Mouse (Mus musculus) embryonic facial prominence, embryonic 12.5 days (tissue): ENCODE data around the gene Arrdc1. TPM values are rescaled to one million over a fixed set of nuclear protein-coding genes. Genes with fewer than 3 reads are reported as not detected.
"Not testable (repeated sequence)": the region's sequence is repeated elsewhere in the genome, so short reads cannot be mapped to it uniquely, and the experiment has no call there.

Experiments used
- ATAC-seq: fragments of 200-750 bp; cut with Nextera tagmentation; 2 replicates; pipeline ENCODE4 v1.8.0; 2017; ENCODE audit not compliant: insufficient number of reproducible peaks, insufficient read depth, low FRiP score, low TSS enrichment
- H3K27ac ChIP-seq: fragments of 300-500 bp; sonication (generic); 2 replicates; pipeline ENCODE4 v1.5.1; 2016; ENCODE audit warnings: mild to moderate bottlenecking
- H3K27me3 ChIP-seq: fragments of 300-500 bp; sonication (generic); 2 replicates; pipeline ENCODE4 v1.6.1; 2016; ENCODE audit warnings: mild to moderate bottlenecking, moderate library complexity
- H3K36me3 ChIP-seq: fragments of 300-500 bp; sonication (generic); 2 replicates; pipeline ENCODE4 v1.6.1; 2016; ENCODE audit warnings: mild to moderate bottlenecking
- H3K4me1 ChIP-seq: fragments of 300-500 bp; sonication (generic); 2 replicates; pipeline ENCODE4 v1.6.1; 2016
- H3K4me2 ChIP-seq: fragments of 300-500 bp; sonication (generic); replicated peaks from 2 replicates; pipeline ENCODE4 v1.6.1; 2016; ENCODE audit warnings: mild to moderate bottlenecking, moderate library complexity
- H3K4me3 ChIP-seq: fragments of 300-500 bp; sonication (generic); 2 replicates; pipeline ENCODE4 v1.5.1; 2016; ENCODE audit warnings: mild to moderate bottlenecking
- H3K9ac ChIP-seq: fragments of 300-500 bp; sonication (generic); 2 replicates; pipeline ENCODE4 v1.6.1; 2016; ENCODE audit warnings: mild to moderate bottlenecking, moderate library complexity
- H3K9me3 ChIP-seq: fragments of 300-500 bp; sonication (generic); 2 replicates; pipeline ENCODE4 v1.6.1; 2016; ENCODE audit warnings: mild to moderate bottlenecking, moderate library complexity
- WGBS: fragments of 180-500 bp; shearing (Covaris S2); methylation state at CpG from one replicate; pipeline ENCODE4 v1.1.7; 2016; 5-methylcytosine and 5-hydroxymethylcytosine counted together
- polyA plus RNA-seq: library from polyadenylated mRNA; unstranded; fragments of >200 nt; fragmentation: Nextera tagmentation; extraction: Ambion mirVana; gene quantifications from 2 replicates; pipeline ENCODE4 v1.2.1, GENCODE M21; 2016

Gene Arrdc1
- 22.1 and 27.2 TPM in 2 replicates for polyA plus RNA-seq

DNA sequence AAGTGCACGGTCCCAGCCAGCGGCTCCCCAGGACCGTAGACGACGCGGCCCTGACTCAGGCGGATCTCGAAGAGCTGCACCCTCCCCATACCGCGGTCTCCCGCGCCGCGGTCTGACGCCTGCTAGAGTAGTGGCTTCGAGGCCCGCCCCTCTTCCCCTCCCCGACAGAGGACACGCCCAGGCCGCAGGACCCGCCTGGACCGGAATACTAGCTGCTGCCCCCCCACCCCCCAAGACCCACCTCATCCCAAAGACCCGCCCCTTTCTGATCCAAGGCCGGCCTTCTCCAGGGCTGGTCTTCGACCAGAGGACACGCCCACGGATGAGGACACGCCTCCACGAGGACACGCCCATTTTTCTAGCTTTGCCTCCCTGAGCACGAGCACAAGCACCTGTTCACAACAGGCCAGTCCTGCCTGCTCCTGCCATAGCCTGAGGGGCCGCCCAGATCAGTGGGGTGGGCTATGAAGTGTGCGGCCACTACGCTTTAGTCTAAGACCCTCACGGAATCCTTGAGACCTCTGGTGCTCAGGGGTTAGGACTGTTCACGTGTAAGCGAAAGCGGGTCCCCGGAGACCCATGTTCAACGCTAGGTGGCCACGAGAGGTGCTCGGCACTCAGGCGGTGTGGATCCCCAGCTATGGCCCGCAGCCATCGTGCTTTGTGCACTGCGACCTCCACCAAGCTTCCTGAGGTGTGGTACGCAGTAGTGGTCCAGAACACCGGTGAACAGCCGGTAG lies at the start of gene Arrdc1:
TSS of gene Arrdc1 (minus strand) at position 196 of the 740 bp plus-strand sequence.
- Histone ChIP-seq H3K4me1 (peaks cover 5% of the 10 kb centered on the region; the same call in 1 of the 2 replicates), H3K4me3 (peak within 1 kb of the TSS; percentile 60), H3K4me2 (peak within 1 kb of the TSS; percentile 97), H3K27me3 (peaks cover 11% of the 10 kb centered on the region; the same call in 1 of the 2 replicates), H3K9ac (peak within 1 kb of the TSS; percentile 66), H3K9me3 (no peaks in the 10 kb centered on the region), H3K27ac (0 out of 2 replicates have a peak within 1 kb of the TSS, but pooled peaks have one; percentile 31), H3K36me3 (no peaks in the 10 kb centered on the region)
- peak; percentile 94 for ATAC-seq
- 1% methylated on average over 48 of the region's 49 CpGs for WGBS

DNA sequence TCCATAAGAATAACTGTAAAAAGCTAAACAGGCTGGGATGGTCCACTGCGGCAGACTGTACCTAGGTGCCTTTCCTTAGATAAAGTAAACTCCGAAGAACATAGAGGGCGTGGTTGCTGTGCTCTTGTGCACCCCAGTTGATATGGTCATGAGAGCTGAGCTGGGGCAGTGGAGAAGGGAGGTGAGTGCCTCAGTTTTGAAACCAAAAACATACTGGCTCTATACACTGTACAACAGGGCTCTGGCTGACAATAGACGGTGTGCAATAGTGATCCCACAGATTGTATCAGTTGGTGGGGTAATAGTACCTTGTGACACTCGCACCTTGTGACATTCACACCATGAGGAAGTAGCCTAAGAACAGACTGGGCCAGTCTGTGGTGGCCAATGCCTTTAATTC lies 41.9 kb upstream of the Arrdc1 start:
- no peak for ATAC-seq
- H3K4me2 ChIP-seq, result no peak overlapping the region
- H3K27me3 ChIP-seq, result no peaks in the 10 kb centered on the region
- 90% methylated on average over 5 of the region's 5 CpGs for WGBS
- no peak overlapping the region for H3K4me3 ChIP-seq
- H3K9ac ChIP-seq, result no peak overlapping the region
- H3K4me1 ChIP-seq, result peaks cover 17% of the 10 kb centered on the region; the same call in 1 of the 2 replicates
- H3K27ac ChIP-seq, result no peak overlapping the region
- no peaks in the 10 kb centered on the region for H3K9me3 ChIP-seq
- H3K36me3 ChIP-seq, result peaks cover 13% of the 10 kb centered on the region

DNA sequence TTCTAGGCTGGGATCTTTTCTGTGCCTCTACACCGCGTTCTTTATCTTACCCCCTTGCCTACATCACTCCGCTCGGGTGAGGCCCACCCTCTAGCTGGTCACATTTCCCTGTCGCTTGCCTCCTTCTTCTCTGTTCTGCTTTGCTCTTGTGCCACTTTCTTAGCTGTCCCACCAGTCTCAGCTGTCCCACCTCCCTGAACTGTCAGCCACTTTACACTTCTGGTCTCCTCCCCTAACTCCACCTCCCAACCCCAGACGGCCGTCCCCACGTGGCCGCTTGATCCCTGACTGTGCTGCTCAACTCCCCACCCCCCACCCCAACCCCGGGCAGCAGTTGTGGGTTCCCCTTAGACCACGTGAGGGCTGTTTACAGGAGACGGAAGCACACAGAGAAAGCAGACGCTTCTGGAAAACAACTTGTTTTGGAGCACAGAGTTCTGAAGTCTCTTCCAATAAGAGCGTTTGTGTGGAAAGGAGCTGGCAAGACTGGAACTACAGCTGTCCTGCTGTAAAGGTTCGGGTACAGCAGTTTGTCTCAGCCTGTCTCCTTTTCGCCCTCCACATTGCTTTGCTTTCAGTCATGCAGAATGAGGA lies 40.7 kb upstream of the Arrdc1 start, which contains the start of gene Pnpla7:
TSS of gene Pnpla7 (plus strand) at position 330 of the 594 bp plus-strand sequence.
- peaks cover 25% of the 10 kb centered on the region for H3K36me3 ChIP-seq
- no peaks in the 10 kb centered on the region for H3K9me3 ChIP-seq
- no peaks in the 10 kb centered on the region for H3K27me3 ChIP-seq
- H3K27ac ChIP-seq, result peak within 1 kb of the TSS; percentile 93
- 1% methylated on average over 16 of the region's 16 CpGs for WGBS
- H3K4me2 ChIP-seq, result peak within 1 kb of the TSS; percentile 94
- H3K4me3 ChIP-seq, result peak within 1 kb of the TSS; percentile 80
- H3K4me1 ChIP-seq, result peaks cover 17% of the 10 kb centered on the region; the same call in 1 of the 2 replicates
- peak; percentile 32; the same call in 1 of the 2 replicates for ATAC-seq
- peak within 1 kb of the TSS; percentile 71 for H3K9ac ChIP-seq

DNA sequence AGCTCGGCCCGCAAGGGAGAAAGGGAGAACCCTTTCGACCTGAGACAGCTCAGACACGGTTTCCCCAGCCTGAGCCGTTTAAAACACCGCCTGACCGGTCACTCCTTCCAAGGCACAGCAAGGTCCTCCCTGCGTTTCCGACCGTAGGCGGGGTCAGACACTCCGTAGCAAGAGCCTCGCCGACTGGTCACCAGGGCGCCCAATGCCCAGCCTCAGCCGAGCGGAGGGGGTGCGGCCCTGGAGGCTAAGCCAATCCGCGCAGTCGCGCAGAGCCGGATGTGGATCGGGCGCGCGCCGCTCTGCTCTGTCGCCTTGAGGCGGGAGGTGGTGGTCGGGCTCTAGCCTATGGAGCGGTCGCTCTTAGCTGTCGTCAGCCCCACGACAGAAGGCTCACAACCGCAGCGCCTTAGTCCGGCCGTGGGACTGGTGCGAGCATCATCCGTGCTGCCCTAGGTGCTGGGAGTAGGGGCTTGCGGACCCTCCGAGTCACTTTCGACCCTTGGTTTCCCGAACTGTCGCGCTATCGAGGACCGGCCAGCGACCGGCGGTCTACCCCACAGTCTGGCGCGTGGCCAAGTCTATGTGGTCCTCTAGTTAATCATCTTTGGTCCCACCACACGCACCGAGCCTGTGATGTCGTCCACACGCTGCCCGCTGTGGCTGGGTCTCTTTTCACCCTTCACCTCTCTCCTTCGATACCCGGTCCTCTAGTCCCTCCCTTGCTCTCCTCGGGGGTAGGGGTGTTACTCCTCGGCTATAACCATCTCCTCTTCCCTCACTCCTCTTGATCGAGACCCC lies 40.1 kb upstream of the Arrdc1 start, which contains the start of gene Mrpl41:
TSS of gene Mrpl41 (minus strand) at position 193 of the 798 bp plus-strand sequence.
- under 1% methylated on average over 64 of the region's 64 CpGs for WGBS

DNA sequence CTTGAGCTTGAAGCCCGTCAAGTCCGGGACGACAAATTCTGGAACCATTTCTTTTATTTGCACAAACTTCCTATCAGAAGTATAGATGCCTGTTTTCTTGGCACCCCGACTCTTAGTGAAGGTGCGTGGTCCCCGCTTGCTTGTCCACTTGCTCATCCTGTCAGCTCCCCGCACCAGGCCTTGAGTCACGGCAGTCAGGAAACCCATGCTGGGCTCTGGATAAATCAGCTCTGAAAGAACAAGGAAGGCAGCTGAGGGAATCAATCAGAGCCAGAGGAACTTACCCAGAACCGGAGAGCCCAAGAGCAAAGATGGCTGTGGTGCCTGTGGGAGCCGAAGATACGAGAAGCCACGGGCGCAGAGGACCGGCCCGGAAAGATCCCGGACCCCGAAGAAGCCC lies 39.4 kb upstream of the Arrdc1 start:
- 1% methylated on average over 17 of the region's 17 CpGs for WGBS
- H3K4me2 ChIP-seq, result peak overlapping the region; percentile 94
- H3K4me1 ChIP-seq, result peaks cover 17% of the 10 kb centered on the region; the same call in 1 of the 2 replicates
- H3K4me3 ChIP-seq, result peak overlapping the region; percentile 80
- H3K36me3 ChIP-seq, result peaks cover 38% of the 10 kb centered on the region
- not testable (repeated sequence) for H3K9me3 ChIP-seq, ATAC-seq, H3K27me3 ChIP-seq
- H3K27ac ChIP-seq, result peak overlapping the region; percentile 93
- peak overlapping the region; percentile 71 for H3K9ac ChIP-seq

More for the DNA sequence above, 40.1 kb upstream of the Arrdc1 start, which contains the start of gene Mrpl41:
- Histone ChIP-seq H3K9me3 (no peaks in the 10 kb centered on the region), H3K27me3 (no peaks in the 10 kb centered on the region), H3K4me2 (peak within 1 kb of the TSS; percentile 94), H3K9ac (peak within 1 kb of the TSS; percentile 71), H3K36me3 (peaks cover 32% of the 10 kb centered on the region), H3K27ac (peak within 1 kb of the TSS; percentile 93), H3K4me3 (peak within 1 kb of the TSS; percentile 80), H3K4me1 (peaks cover 17% of the 10 kb centered on the region; the same call in 1 of the 2 replicates)
- ATAC-seq, result peak; percentile 99

DNA sequence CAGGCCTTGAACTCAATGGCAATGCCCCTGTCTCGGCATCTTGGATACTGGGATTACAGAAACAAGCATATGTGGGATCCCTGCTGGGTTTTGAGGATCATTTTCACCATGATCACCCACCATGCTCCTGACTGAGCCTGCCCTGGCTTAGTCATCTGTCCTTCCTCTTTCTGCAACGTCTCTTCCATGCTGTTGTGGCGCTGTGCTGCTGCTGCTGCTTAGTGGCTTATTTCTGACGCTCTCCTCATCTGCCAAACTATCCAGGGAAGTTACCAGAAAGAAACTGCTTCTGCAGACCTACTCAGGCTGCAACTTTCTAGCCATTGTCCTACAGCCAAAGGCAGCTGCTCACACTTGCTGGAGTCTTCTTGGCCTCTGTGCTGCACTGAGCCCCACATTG lies 35.3 kb upstream of the Arrdc1 start:
- no peak for ATAC-seq
- 89% methylated on average over 4 of the region's 4 CpGs for WGBS
- peaks cover 70% of the 10 kb centered on the region for H3K36me3 ChIP-seq

DNA sequence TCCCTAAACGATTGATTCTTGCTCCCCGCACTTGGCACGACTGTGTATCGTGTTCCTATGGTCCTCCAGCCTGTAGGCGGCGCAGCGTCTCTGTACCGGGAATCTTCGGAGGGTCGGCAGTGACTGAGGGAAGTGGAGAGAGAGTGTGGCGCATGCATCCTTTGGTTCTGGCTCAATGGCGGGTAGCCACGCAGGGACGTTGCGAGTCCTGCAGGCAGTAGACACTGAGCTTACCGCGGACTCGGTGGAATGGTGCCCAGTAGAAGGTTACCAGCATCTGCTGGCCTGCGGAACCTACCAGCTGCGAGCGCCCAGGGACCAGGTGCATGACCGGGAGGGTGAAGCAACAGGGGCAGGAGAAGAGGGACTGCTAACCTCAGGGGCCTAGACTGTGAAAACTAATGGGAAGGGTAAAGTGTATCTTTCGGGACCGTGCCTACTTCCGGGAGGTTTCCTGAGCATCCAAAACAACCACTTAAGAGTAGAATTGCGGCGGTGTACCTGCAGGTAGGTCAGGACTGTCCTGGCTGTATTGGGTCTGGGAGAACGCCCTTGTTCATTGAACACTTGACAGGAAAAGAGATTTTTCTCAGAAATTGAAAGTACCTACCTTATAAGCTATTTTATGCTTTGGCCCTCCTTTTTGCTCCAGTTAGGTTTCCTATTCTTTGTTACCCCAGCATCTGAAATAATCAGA lies 27.4 kb upstream of the Arrdc1 start, which contains the start of gene Dph7:
TSS of gene Dph7 (plus strand) at position 97 of the 697 bp plus-strand sequence.
- peak; percentile 77 for ATAC-seq
- Histone ChIP-seq H3K4me2 (peak within 1 kb of the TSS; percentile 71), H3K4me1 (peaks cover 5% of the 10 kb centered on the region), H3K4me3 (peak within 1 kb of the TSS; percentile 74), H3K9ac (peak within 1 kb of the TSS; percentile 78), H3K36me3 (peaks cover 54% of the 10 kb centered on the region), H3K27me3 (no peaks in the 10 kb centered on the region), H3K27ac (no peak within 1 kb of the TSS), H3K9me3 (no peaks in the 10 kb centered on the region)
- WGBS, result 2% methylated on average over 28 of the region's 28 CpGs

More for the DNA sequence above, 35.3 kb upstream of the Arrdc1 start:
- H3K4me2 ChIP-seq, result no peak overlapping the region
- H3K27ac ChIP-seq, result no peak overlapping the region
- no peaks in the 10 kb centered on the region for H3K27me3 ChIP-seq
- no peak overlapping the region for H3K9ac ChIP-seq
- peaks cover 11% of the 10 kb centered on the region; the same call in 1 of the 2 replicates for H3K4me1 ChIP-seq
- no peaks in the 10 kb centered on the region for H3K9me3 ChIP-seq
- H3K4me3 ChIP-seq, result no peak overlapping the region

DNA sequence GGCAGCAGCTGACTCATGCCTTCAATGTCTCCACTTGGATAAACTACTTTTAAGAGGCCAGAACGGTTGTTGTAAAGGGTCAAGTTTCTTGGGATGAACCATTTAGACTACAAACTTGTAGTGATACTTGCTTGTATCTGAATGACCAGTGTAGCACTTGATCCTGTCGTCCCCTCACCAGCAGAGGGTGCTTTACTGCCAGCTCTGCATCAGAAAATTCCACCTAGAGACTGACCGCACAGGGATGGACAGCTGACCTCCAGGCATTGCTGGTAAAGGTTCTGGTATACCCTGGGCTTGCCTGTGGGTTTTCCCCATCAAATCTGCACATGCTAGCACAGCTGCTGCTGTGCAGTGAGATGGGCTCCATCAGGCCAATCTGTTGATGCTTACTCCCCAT lies 25.9 kb upstream of the Arrdc1 start:
- H3K36me3 ChIP-seq, result peaks cover 59% of the 10 kb centered on the region
- 28% methylated on average over 3 of the region's 3 CpGs for WGBS

DNA sequence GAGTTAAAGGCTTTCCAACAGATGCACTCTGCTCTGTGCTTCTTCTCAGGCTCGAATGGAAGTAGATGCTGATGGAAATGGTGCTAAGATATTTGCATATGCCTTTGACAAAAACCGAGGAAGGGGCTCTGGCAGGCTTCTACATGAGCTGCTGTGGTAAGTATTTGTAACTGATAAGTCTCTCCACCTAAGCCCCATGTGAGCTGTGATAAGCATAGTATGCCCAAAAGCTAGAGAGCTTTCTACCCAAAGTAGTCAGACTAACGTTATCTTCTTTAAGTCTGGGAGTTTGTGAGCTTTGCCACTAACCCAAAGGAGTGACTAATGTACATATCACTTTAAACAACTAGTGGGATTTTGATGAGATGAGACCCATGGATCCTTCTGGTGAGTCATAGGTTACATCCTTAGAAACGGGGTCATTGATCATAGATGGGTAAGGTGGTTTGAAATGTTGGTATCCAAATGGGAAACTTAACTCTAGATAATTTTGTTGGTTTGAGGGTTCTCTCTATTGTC lies 17.5 kb upstream of the Arrdc1 start:
- H3K27ac ChIP-seq, result no peak overlapping the region
- no peak for ATAC-seq
- H3K9me3 ChIP-seq, result no peaks in the 10 kb centered on the region
- H3K36me3 ChIP-seq, result peaks cover 57% of the 10 kb centered on the region
- no peak overlapping the region for H3K4me3 ChIP-seq
- no peak overlapping the region for H3K4me2 ChIP-seq
- H3K4me1 ChIP-seq, result peaks cover 9% of the 10 kb centered on the region; the same call in 1 of the 2 replicates
- 88% methylated on average over 4 of the region's 4 CpGs for WGBS
- no peaks in the 10 kb centered on the region for H3K27me3 ChIP-seq
- H3K9ac ChIP-seq, result no peak overlapping the region

More for the DNA sequence above, 25.9 kb upstream of the Arrdc1 start:
- Histone ChIP-seq H3K9ac (no peak overlapping the region), H3K4me1 (peaks cover 5% of the 10 kb centered on the region), H3K4me3 (no peak overlapping the region), H3K27ac (no peak overlapping the region), H3K4me2 (no peak overlapping the region), H3K9me3 (no peaks in the 10 kb centered on the region), H3K27me3 (no peaks in the 10 kb centered on the region)
- 0 out of 2 replicates have a peak, but pooled peaks have one; percentile 23 for ATAC-seq

DNA sequence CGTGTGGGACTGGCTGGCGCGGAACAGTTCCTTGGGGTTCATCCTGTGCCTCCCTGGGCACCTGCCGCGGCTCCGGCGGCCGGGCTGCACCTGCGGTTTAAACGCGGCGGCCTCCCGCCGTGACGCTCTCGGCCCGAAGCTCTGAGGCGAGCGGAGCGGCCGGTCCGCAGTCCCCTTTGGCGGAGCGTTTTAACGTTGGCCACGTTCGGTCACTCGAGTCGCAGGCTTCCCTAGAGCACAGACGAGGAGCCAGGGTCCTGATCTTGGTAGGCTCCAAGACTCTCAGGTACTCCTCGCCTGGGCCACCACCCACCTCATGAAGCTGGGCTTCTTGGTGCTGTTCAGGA lies 15.1 kb upstream of the Arrdc1 start:
- Histone ChIP-seq H3K4me2 (peak overlapping the region; percentile 87), H3K4me1 (peaks cover 9% of the 10 kb centered on the region; the same call in 1 of the 2 replicates), H3K36me3 (peaks cover 34% of the 10 kb centered on the region), H3K27me3 (no peaks in the 10 kb centered on the region), H3K27ac (no peak overlapping the region), H3K9ac (peak overlapping the region; percentile 78), H3K9me3 (no peaks in the 10 kb centered on the region), H3K4me3 (peak overlapping the region; percentile 98)
- ATAC-seq, result no peak
- WGBS, result 0% methylated on average over 22 of the region's 31 CpGs
